Mouse (Mus musculus): ENCODE data around the gene Agbl5.

Gene Agbl5

GRCm38 (mm10) chr5:30950922-30951321 lies 62.4 kb downstream of the Agbl5 start:
- DNase-seq (ENCODE audit: low read depth, low spot score): no peak

- no peak for DNase-seq (ENCODE audit: low read depth, low spot score)
Measured at GRCm38 (mm10) chr5:30951706-30952105, 63.2 kb downstream of the Agbl5 start.

- DNase-seq (ENCODE audit: low read depth, low spot score): no peak
Measured at GRCm38 (mm10) chr5:30952551-30952950, 64.1 kb downstream of the Agbl5 start.

DNA sequence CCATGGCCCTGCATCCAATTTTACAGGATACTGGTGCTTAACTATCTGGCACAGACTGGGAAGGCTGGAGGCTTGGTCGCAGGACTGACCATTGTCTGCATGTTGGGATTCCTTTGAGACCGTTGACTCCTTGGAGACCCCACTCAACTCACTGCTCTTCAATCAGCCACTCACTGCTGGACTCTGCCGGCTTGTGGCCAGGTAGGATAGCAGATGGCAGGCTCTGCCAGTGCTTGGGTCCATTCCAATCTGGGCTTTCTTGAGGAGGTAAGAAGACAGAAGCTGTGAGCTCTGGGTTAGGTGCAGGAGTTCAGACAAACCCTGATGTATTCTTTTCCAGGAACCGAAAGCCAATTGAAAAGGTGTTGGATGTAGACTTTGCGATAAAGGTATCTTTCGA lies 65.6 kb downstream of the Agbl5 start:
- no peak for DNase-seq (ENCODE audit: low read depth, low spot score)

GRCm38 (mm10) chr5:30954556-30954955 lies 66.1 kb downstream of the Agbl5 start:
- DNase-seq (ENCODE audit: low read depth, low spot score): no peak

DNA sequence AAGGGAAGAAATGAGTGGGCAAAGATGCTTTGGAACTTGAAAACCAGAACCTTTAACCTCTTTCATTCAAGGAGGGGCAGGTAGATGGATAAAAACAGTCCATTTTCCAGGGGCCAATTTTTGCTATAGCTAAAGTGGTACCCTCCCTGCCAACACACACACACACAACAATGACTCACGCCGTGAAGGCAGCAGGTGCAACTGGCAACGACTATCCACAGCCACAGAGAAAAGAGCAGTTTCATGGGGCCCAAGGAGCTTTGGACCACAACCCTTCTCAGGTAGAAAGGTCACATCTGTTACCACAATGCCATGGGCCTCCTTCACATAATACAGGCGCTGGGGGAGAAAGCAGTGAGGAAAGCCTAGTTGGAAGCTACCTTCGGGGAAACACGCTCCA lies 67.3 kb downstream of the Agbl5 start:
- DNase-seq (ENCODE audit: low read depth, low spot score): no peak
